Mouse (Mus musculus) cerebellum, adult 8-10 months (tissue): ENCODE measurements at regions not wholly inside any gene's neighbourhood (a gene's known extent, or its start where the extent isn't known, plus 50 kb on each side); places are given as distances from the start of the nearest gene placed in this dataset.

Experiments
- DNase-seq: peaks from one replicate; pipeline ENCODE4 v3.0.0; 2022

DNA sequence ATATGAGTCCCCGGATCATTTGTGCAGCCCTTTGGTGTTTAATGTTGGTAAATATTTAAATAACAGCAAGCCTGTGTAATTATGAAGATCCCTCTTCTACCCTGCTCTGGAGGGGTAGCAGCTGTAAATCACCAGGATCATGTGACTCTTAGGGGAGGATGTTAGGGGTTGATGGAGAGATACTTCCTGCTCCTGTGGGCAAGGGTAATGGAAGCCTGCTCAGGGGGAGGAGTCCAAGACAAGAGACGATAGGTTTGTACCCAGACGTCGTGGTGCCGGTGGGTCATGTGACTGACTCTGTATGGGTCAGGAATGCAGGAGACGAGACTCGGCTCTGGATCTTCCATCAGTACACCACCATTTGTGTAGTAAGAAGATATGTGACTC lies 166.7 kb downstream of the Cdh26 start:
- no peak for DNase-seq

DNA sequence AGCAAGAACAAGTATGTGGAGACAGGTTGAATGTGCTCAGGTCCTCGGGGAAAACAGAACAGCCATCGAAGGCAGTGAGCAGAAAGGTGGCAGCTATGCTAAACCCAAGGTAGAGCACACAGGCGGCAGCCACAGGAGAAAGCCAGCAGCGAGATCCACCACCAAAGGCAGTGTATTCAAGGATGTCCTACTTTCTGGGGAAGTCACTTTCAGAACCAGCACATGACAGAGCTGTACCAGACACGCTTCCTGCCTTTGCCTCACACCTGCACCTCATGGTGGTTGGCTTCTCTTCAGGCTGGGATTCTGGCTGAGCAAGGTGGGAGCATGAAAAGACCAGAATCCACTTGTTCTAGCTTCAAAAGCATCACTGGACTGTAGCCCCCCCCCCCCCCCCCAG lies 168.0 kb downstream of the Cdh26 start:
- no peak for DNase-seq

DNA sequence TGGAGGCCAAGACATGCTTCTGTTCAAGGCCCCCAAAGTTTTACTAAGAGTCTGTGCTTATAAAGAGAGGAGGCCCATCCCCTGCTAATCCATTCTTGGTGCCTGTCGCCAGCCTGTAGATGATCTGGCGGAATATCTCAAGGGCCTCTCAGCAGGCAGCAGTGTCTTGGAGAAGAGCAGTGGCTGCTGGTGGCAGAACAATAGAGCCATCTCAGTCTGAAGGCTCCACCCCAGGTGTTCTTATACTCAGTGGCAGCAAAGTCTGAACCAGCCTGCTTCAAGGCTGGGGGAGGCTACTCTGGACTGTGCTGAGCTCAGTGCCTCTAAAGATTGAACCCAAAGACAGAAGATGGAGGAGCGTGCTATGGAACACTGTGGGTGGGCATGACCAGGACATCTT lies 168.5 kb downstream of the Cdh26 start:
- no peak for DNase-seq

DNA sequence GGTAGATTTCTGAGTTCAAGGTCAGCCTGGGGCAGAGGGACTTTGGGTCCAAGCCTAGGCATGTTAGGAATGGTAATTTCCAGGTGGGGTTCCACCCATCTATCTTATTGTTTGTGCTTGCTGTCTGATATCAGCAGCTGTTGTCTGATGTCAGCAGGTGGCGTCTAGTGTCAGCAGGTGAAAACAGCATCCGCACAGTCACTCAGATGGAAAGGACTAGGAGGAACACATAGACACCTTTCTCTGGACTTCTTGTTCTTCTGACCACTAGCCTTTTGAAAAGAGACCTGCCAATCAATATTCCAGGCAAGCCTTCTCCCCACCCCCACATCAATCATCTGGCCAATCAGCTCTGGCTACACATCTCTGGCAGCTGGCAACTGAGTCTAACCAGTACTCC lies 173.1 kb downstream of the Cdh26 start:
- DNase-seq, result no peak

DNA sequence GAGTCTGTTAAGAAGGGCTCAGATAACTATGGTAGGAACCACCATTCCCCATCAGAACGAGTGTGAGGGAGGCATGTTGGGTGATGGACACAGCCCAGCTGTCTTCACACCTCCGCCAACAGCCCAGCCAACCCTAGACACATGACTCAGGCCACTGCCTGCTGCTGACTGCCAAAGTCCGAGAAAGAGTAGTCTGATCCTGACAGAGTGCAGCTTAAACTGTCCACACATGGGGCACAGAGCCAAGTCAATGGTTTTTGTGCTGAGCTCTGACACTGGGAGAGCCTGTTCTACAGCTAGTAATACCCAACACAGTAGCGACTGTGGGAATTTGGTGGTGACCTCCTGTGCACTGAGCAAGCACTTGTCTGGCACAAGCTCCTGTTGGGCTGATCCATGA lies 176.4 kb downstream of the Cdh26 start:
- DNase-seq, result no peak

DNA sequence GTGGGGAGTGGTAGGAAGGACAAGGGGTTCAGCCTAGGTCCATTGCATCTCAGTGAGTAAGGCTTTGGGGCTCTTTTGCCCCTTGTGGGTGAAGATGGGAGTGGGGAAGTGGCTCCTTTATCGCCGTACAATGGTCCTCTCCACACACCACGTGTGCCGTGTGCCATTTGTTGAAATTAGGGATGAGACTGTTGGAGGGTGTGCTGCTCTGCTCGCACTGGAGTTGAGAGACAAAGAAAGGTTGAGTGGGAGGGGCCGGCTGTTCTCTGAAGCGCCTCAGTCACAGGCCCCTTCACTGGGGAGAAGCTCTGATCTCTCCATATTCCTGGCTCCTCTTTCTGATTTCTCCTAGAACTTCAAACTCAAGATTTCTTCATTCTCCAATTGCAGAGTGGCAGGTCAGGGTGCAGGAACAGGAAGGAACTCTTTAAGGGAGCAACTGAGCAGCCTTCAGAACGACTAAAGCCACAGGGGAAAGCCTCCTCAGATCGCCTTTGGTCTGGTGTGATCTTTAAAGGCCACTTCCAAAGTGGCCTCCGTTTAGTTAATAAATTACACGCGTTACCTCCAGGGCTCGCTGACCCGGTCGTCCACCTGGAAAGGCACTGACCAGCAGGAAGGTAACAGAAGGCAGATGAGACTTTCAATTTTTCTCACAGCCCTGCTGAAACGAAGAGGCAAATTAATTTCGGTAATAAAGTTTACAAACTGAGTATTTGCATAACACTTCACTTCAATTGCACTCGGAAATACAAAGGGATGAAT lies 180.1 kb downstream of the Cdh26 start:
- DNase-seq, result no peak

DNA sequence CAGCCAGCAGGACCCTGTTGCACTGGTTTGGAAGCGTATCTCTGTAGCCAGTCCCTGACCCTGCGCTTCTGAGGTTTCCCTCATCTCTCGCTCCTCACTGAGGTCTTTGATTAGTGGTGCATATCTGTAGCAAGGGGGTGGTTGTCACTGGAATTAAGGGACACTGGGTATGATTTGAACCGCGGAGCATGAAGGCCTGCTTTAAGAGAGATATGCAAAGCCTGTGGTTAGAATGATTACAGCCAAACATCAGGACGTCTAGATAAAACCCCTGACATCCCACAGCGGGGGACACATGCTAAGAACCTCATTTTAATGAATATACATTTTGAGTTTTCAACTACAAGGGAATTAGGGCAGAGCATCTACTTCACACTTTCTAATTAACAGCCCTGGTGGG lies 184.4 kb downstream of the Cdh26 start:
- DNase-seq, result no peak

DNA sequence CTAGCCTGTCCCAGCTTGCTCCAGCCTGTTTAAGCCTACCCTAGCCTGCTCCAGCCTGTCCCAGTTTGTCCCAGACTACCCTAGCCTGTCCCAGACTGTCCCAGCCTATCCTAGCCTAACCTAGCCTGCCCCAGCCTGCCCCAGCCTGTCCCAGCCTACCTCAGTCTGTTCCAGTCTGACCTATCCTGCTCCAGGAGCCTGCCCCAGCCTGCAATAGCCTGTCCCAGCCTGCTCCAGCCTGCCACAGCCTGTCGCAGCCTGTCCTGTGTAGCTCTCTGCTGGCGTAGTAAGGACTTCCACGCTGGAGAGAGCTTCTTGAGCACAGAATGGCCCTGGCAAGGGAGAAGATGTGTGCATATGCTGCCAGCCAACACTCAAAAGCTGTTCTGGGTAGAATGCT lies 192.5 kb downstream of the Cdh26 start:
- DNase-seq, result no peak

DNA sequence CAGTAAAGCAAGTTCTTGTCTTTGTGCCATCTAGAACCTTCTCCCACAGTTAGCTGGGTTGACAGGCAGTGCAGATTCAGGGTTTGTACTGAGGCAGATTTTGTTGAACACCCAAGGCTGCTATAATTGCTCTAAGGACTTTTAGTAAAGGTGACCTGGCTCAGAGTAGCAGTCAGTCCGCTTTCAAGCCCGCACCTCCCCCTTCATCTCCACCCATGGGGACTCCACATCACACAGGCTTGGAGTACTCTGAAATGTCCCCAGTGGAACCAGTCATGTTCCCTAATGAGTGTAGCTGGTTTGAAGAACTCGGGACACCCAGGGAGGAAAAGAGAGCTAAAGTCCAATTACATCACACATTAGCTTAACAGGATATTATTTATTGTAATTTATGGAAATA lies 194.1 kb downstream of the Cdh26 start:
- DNase-seq, result no peak

DNA sequence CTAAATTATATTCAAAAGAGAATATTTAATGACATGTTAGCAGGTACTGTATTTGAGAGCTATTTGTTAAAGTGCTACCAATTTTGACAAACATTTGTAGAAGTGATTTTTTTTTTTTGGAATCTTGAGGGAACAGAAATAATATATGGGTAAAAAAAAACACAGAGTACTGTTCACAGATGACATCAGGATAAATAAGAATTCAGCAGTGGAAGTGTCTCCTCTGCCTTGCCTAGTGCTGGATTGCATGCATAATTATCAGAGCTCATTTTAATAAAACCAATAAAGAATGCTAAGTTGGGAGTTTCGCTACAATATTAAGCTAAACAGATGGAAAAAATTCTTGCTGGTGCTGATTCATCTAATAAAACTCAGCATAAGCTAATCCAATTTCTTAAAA lies 194.6 kb downstream of the Cdh26 start:
- no peak for DNase-seq

DNA sequence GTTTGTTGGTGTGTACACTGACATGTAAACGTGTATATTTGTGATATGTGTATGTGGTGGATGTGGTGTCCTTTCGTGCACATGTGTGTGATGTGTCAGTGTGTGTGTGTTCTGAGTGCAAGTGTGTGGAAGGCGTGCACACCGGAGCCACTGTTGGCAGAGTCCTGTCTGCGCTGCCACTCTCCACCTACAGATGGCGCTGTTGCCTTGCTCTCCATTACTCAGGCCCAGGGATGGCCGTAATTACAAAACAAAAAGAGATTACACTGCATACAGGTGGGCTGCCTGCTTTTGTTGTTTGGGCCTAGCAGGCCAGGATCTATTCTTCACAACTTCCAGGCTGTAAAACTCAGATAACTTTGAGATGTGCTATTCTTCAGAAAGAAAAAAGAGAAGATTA lies 199.4 kb downstream of the Cdh26 start:
- DNase-seq, result peak; percentile 33

DNA sequence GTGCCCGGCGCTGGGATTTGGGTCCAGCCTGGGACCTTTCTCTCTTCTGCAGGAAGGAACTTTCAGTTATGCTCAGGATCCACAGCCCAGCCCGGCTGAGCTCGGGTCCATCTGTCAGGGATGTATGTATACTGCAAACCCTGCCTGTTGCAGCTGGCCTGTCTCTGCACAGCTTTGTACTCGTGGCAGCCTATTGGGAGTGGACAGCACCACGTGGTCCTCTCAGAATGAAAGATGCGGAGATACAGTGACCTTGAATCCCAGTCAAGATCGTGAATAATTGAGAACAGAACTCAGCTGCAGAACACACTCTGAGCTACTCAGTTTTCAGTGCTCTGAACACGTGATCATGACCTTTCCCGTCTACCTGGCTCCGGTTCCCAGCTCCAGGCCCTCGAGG lies 200.2 kb downstream of the Cdh26 start:
- DNase-seq, result no peak

DNA sequence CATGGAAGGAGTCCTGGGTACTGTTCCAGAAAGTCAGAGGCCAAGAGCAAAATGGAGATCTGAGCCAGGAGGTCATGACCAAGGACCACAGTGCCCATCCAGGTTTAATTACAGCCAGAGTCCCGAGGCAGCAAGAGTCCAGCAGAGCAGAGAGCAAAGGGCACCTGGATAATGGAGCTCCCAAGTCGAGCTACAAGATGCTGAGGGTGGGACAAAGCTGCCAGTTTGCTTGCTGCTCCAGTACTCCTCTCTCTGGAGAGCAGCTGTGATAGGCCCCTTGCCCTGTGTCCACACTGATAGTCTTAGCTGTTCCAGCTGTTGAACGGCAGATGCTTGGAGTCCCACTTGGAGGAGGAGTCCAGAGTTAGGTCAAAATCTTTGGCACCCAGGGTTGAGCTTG lies 201.0 kb downstream of the Cdh26 start:
- no peak for DNase-seq

DNA sequence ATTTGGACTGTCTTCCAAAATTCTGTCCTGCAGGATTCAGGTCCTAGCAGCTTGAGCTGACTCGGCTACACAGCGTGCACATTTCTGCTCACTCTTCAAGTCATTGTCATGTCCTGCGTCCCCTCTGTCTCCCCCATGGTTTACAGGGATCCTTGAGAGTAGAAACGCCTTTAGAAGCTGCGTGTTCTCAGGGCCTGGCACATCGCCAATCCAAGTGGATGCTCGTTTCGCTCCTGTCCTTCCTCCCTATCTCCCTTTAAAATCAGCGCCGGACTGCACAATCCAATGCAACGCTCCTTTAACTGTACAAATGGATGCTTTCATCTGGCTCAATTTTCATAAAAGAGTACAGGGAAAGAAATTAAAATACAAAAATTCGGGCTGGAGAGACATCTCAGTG lies 201.6 kb downstream of the Cdh26 start:
- DNase-seq, result no peak

DNA sequence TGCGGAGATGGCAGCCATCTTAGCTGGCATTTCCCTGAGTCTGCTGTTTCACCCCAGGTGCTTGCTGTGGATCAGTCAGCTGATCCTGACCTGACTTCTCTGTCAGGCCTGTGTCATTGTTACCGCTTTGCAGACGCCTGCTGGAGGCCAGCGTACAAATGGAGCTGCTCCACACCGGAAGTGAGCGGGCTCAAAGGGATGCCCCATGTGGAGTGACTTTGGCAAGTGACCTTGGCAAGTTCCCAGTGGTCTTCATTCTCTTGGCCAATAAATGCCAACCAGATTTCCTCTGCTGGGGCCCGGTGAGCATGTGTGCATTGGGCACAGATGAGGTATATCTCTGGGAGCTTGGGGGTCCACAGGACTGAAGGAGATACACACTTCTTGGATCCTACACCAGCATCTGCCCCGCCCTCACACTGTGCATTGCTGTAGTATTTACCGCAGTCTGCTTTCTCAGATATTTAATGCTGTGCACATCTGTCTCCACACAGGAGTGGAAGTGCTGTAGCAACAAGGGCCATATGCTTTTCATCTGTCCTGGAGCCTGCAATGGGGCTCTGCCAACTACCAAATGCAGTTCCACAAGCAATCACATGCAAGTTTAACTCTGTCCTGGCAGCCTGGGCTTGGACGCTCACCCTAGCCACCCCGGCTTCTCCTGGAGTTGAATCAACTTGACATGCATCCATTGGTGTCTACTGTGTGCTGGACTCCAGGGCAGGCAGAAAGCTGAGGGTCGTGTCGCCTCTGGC lies 202.7 kb downstream of the Cdh26 start:
- DNase-seq, result no peak

DNA sequence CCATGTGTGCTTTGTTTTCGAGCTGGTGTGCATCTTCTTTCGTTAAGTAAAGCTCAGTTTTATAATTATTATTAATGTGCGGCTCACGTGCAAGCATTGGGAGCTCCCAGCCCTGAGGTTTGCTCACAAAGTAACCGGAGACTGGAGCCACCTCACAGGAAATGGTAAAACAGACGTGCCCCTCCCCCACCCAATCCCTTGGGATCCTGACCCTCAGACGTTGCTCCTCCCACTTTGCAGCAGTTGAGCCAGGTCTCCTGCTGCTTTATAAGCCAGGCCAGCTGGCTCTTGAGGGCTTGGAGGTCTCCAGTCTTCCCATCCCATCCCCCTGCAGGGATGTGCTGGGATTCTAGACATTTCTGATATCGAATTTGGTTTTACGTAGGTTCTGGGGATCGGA lies 203.8 kb downstream of the Cdh26 start:
- DNase-seq, result no peak

DNA sequence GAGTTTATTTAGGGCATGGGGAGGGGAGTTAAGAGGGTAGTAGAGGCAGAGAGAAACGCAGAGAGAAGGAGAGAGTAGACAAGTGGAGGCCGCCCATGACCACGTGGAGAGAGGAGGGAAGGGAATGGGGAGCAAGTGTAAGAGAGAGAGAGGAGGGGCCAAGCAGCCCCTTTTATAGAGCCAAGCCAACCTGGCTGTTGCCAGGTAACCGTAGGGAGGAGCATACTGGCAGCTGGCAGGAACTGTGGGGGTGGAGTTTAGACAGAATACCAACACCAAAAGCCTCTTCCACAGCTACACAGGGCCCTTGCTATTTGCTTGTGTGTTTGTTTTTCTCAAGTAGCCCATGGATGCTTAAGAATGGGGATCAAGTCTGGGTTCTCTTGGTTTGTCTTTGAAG lies 205.4 kb downstream of the Cdh26 start:
- DNase-seq, result no peak

DNA sequence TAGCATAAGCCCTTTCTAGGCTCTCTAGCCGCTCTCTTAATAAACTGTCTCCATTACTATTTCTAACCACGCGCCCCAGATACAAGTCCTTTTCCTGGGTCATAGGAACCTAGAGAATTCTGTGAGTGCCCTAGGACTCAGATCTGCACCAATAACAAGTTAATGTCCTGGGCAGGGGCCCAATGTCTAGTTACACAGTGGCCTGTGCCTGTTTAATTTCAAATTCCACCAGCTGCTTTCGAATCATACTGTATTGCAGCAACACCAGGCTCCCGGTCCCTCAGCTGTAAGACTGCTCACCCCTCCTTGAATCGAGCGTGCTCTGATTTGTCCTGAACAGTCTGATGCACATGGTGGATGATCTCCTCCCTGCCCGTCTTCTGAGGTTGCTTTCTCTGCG lies 206.6 kb downstream of the Cdh26 start:
- no peak for DNase-seq

DNA sequence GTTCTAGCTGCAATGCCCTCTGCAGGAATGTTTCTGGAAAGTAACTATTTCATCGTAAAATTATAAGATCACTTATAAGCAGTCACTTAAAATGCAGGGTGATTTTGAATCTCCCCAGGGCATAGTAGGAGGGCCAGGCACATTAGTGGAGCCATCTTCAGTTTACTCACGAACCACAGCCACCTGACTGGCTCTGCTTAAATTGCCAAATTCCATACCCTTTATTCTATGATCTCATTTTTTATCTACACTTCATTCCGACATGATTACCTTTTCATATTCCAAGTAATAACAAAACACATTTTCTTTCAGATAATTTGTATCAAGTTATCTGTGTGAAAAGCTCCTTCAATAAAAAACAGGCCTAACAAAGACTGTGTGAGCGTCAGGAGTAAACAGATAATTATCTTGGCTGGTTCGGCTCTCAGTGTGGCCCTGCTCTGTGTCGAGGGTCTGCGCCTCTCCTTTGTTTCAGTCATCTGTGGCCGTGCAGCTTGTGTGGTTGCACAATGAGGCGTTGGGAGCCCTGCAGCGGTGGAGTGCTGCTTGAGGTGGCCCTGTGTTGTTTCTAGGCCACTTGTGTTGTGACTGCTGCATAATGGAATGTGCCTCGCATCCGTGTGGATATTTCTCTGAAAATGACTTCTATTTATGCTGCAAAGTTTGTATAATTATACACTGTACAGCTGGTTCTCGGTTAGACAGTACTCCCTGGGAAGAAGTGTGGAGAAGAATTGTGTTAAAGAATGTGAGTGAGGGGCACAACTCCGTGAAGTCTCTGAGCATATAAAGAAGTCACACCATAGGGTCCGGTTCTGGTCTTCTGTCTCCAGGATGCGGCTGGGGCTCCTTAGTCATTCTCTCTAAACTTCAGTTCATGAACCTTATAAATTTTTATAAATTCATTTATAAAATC lies 212.1 kb downstream of the Cdh26 start:
- no peak for DNase-seq

DNA sequence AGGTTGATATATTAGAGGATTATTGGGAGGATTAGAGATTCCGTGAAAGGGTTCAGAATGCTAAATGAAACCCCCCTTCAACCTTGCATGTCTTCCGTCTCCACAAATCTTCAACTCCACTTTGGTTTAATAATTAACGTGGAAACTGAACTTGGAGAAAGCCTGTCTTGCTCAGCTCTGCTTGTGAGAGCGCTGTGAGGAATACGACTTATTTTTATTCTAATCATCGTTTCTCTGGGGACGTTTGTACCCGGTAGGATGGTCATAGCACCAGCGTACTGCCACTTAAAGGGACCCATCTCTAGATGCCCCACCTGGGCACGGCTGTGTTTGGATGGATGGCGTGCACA lies 212.7 kb downstream of the Cdh26 start:
- DNase-seq, result no peak

DNA sequence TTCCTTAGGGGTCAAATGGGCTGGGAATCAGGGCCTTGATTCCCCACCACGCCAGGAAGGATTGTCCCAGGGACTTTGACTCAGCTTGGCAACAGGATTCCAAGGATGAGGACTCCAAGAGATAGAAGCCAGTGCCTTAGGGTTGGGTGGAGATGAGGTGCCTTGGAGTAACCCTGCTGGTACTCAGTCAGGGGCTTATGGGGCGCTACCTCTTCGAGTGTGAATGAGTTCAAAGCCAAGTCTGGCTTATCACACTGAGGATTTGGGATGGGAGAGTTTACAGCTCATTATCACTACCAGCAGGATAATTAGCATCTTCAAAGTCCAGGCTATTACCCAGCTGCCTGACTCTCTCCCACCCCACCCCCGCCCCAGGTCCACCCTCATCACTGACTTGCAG lies 213.5 kb downstream of the Cdh26 start:
- DNase-seq, result no peak

DNA sequence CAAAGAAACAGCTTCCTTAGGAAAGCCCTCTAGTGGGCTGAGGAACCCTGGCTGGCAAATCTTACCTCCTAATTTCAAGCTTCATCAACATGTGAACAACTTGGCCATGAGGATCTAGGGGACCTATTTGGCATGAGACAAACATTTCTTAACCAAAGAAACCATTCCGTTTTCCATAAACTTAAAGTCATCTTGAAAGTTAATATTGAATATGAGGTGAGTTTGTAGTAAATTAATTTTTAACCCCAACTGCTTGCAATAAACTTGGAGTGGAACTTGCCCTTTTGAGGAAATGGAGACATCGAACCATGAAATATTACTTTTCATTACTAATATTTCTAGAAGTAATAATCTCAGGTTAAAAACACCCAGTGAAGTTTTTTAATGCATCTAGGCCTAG lies 229.7 kb downstream of the Cdh26 start:
- DNase-seq, result no peak

DNA sequence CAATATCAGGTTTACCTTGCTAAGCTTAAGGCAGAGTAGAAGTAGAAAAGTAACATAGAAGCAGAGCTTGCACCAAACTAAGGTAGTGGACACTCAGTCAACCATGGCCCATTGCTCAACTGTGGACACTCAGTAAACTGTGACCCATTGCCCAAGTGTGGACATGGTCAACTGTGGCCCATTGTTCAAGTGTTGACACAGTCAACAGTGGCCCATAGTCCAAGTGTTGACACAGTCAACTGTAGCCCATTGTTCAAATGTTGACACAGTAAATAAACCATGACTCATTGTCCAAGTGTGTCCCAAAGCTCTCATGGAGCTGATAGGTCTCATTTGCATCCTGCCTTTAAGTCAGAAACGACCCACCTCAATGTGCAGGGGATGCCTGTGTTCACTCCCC lies 232.1 kb downstream of the Cdh26 start:
- DNase-seq, result no peak

DNA sequence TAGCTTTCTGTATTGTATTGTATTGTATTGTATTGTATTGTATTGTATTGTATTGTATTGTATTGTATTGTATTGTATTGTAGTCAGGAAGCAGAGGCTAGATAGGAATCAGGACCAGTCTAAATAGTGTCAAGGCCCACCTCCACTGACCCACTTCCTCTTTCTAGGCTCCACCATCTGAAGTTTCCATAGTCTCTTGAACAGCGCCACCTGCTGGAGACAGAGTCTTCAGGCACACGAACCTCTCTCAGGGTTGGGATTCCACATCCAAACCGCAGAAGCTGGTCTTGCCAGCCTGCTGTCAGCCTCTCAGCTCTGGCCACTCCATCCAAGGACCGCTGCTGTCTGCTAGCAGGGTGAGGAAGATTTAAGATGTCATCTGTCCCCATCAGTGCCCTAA lies 234.6 kb downstream of the Cdh26 start:
- DNase-seq, result peak; percentile 39
